Mouse (Mus musculus): Measurements from ENCODE around the gene Tent5c.

Tent5c gene

GRCm38 (mm10) chr3:100489133-100490009 lies at the start of gene Tent5c:
Gene Tent5c (minus strand): TSS chr3:100489324.
- in situ Hi-C loops (cut with MboI; ENCODE audit: low sequenced_read_pairs): no loop called here

GRCm38 (mm10) chr3:100536686-100537085 lies 47.6 kb upstream of the Tent5c start:
- in situ Hi-C loops (cut with MboI; ENCODE audit: low sequenced_read_pairs): no loop called here

- in situ Hi-C loops (cut with MboI; ENCODE audit: low sequenced_read_pairs): no loop called here
These were observed 46.8 kb upstream of the Tent5c start for GRCm38 (mm10) chr3:100535902-100536301.

DNA sequence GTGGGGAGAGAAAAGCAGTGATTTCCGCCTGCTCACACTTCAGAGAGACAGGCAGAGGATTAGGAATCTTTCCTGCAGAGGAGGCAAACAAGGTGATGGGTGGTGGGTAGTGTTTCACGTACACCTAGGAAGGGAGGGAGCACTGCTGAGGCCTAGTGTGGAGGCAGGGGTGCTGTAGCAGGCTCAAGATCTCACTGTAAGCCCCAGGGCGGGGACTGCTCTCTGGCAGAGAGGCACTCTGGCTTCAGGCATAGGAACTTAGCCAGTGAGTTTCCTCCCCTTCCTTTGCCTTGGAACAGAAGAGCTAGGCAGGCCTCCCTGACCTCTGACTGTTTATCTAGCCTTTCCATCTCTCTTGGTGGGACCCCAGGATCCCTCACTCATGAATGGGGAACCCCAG lies 46.2 kb upstream of the Tent5c start:
- in situ Hi-C loops (cut with MboI; ENCODE audit: low sequenced_read_pairs): no loop called here

DNA sequence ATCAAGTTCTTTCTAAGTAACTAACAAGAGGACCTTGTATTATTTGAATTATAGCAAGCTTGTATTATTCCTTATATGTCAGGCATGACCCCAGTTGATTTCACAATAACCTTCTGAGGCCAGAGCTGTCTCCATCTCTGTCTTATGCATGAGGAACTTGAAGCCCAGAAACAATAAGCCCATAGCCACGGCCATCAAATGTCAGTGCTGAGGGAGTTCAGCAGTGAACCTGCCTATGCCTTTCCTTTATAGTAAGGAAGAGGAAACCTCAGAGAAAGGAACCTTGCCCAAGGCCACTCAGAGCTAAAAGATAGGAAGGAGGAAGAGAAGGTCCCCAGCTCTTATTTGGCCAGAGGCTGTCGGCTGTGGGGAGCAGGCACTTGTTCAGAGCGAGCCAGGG lies 45.3 kb upstream of the Tent5c start:
- in situ Hi-C loops (cut with MboI; ENCODE audit: low sequenced_read_pairs): no loop called here

GRCm38 (mm10) chr3:100533429-100533828 lies 44.3 kb upstream of the Tent5c start:
- in situ Hi-C loops (cut with MboI; ENCODE audit: low sequenced_read_pairs): no loop called here

GRCm38 (mm10) chr3:100530919-100531318 lies 41.8 kb upstream of the Tent5c start:
- in situ Hi-C loops (cut with MboI; ENCODE audit: low sequenced_read_pairs): no loop called here

DNA sequence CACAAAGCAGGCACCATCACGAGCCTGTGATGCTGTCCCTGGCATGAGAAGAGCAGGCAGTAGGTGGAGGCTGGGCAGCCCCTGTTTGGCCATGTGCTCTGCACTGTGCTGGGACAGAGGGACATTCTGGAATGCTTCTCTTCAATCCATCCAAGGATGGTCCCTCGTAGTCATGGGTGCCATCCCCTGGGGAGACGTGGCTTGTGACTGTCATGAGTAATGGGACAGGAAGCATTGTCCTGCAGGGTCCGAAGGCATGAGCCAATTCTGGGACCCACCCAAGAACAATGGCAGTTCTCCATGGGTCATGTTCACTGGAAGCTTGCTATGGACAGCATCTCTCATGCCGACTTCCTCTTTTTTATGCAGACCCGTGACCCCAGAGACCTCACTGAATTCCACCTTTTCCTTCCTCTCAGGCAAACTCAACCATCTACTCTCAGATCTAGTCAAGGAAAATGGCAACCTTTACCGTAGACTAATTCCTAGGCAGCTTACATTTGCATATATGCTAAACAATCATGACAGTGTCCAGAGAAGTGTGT lies 41.2 kb upstream of the Tent5c start:
- in situ Hi-C loops (cut with MboI; ENCODE audit: low sequenced_read_pairs): no loop called here

- in situ Hi-C loops (cut with MboI; ENCODE audit: low sequenced_read_pairs): no loop called here
These were observed 33.5 kb upstream of the Tent5c start for GRCm38 (mm10) chr3:100522671-100523070.

DNA sequence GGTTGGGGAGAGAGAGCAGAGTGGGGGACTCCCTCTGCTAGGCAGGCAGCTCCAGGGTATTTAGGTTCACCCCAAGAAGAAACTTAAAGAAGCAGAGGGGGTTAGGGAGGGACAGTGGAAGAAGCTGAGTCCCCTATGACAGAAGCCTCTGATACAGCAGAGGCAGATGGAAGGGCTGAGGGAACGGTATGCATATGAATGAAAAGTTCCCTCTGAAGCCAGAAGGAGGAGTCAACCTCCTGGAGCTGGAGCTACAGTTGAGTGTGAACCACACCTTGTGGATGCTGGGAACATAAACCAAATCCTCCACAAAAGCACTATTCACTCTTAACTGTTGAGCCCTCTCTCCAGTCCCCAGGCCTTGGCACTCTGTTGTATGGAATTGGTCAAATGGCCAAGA lies 32.5 kb upstream of the Tent5c start:
- in situ Hi-C loops (cut with MboI; ENCODE audit: low sequenced_read_pairs): no loop called here

DNA sequence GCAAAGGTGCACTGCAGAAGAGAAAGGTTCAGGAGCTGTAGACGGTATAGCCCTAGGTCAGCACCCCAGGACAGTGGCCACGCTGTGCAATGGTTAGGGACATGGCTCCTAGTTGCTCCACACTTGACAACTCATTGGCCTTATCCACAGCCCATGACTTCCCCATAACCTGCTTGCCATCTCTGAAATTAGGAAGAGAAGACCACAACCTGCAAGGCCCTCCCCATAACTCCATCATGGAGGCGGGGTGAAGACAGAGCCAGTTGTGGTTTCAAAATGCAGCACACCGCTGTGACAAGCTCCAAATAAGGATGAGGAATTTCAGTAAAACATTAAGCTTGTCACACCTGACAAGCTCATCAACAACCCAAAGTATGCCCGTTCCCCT lies 26.6 kb upstream of the Tent5c start:
- in situ Hi-C loops (cut with MboI; ENCODE audit: low sequenced_read_pairs): no loop called here

DNA sequence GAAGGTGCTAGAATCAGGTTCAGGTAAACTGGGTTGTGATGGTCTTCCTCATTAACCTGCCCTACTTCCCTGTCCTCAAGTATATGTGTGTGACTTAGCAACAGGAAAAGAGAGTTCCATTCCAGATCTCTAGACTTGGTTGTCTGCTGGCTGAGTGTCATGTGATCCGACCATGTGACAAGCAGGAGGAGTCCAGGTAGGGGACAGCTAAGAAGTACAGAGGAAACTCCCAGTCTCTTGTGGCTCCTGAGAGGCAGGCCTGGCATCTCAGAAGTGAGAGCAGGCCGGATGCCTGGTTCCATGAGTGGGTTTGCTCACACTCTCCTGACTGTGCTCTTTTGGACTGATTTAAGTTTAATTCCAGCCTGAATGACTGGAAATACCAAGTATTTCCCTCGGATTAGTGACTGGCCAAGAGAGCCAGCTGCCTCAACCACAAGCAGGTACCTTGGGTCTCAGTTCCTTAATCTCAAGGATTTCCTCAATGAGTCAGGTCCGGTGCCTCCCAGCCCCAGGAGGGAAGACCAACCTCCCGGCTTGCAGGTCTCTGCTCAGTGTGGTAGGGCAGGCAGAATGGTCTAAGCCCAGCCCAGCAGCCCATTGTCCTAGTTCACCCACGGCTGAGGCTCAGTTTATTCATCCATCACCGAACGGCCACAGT lies 26.1 kb upstream of the Tent5c start:
- in situ Hi-C loops (cut with MboI; ENCODE audit: low sequenced_read_pairs): no loop called here

- in situ Hi-C loops (cut with MboI; ENCODE audit: low sequenced_read_pairs): no loop called here
These were observed 18.1 kb upstream of the Tent5c start for GRCm38 (mm10) chr3:100507174-100507573.

GRCm38 (mm10) chr3:100506715-100507114 lies 17.6 kb upstream of the Tent5c start:
- in situ Hi-C loops (cut with MboI; ENCODE audit: low sequenced_read_pairs): no loop called here

DNA sequence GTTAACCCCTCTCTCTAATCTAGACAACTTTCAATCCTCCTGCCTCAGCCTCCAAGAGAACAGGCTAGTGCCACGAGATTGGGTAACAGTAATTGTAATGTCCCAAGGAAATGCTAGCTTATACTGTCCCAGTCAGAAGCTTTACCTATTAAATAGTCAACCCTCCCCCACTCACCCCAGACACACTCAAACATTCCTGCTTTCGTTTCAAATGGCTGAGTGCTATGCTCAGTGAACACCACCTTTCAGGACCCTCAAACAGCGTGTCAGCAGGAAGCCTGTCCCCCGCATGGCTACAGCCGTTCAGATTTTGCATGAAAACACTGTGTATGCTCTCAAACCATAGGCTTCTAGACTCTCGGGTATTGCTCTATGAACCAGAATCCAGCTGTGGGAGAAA lies 14.8 kb upstream of the Tent5c start:
- in situ Hi-C loops (cut with MboI; ENCODE audit: low sequenced_read_pairs): no loop called here

- in situ Hi-C loops (cut with MboI; ENCODE audit: low sequenced_read_pairs): no loop called here
These were observed 13.4 kb upstream of the Tent5c start for GRCm38 (mm10) chr3:100502516-100502915.

DNA sequence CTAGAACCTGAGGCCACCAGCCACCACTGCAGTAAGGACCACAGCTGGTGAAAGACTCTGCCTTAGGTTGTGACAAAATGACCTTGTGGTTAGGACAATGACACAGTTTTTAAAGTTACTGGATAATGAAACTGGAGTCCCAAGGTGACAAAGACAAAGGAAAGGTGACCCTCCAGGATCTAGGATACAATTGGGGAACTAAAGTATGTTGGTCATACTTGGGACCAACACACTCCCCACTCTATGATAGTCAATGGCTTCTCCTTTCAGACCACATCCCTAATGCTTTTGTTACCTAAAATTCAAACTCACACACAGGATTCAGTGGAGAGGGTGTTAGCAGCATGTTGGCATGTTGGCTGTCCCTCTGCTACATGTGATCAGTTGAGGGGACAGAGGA lies 12.8 kb upstream of the Tent5c start:
- in situ Hi-C loops (cut with MboI; ENCODE audit: low sequenced_read_pairs): no loop called here

- in situ Hi-C loops (cut with MboI; ENCODE audit: low sequenced_read_pairs): no loop called here
These were observed 7.0 kb upstream of the Tent5c start for GRCm38 (mm10) chr3:100496081-100496480.

DNA sequence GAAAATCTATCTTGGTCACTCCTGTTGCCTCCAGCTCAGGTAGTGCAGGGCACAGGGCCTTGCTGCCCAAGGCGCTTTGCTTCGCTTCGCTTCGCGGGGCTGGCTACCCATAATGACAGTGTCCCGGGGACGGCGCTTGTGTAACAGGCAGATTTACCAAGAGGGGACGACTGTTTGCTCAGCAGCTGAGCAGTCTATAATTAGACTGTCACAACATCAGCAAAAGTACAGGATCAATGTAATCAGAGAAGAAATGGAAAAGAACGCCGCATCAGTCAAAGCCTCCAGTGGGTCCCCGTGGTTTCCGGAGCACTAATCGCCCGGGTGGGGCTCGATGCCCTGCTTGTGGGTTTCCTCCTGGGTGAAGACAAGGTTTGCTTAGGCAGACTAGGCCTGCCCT lies 6.3 kb upstream of the Tent5c start:
- in situ Hi-C loops (cut with MboI; ENCODE audit: low sequenced_read_pairs): no loop called here

DNA sequence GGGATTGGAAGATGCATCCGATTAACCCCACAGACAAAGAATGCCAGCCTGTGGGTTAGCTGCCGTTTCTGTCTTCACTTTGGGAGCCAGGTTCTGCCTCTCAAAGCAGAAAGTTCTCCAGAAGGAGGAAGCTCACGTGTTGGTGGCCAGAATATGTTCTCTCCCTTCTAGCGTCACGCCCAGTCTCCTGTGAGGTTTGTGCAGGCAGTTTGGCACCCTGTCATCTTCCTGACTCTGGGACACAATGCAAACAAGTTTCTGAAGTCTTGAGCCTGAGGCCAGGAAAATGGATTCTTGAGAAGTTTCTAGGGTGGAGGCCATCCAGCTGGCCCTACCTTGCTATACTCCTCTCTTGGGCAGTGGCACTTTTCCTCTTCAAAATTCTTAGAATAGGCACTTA lies 5.8 kb upstream of the Tent5c start:
- in situ Hi-C loops (cut with MboI; ENCODE audit: low sequenced_read_pairs): no loop called here

DNA sequence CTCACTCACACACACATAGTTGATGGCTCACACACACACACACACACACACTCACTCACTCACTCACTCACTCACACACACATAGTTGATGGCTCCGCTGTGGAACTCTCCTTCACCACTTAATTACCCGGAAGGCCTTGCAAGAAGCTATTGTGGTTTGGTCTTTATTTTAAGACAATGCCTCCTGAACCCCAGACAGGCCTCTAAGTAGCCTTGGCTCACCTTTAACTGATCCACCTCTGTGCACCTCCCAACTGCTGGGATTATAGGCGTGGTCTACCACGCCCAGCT lies 831 bp upstream of the Tent5c start:
- in situ Hi-C loops (cut with MboI; ENCODE audit: low sequenced_read_pairs): no loop called here

Data from CH12F3 (cell line).